Mouse (Mus musculus) effector memory CD4-positive, alpha-beta T cell, adult 7 months (primary cell): ENCODE measurements around the gene Olfr670. TPM values are rescaled to one million over a fixed set of nuclear protein-coding genes. Genes with fewer than 3 reads are reported as not detected.

Experiments
- polyA plus RNA-seq: library from polyadenylated mRNA; unstranded; fragments of 100-300 nt; shearing (Covaris generic); gene quantifications from one replicate; pipeline ENCODE4 v1.2.1, GENCODE M21; 2017

Olfr670 gene
- not detected for polyA plus RNA-seq

DNA sequence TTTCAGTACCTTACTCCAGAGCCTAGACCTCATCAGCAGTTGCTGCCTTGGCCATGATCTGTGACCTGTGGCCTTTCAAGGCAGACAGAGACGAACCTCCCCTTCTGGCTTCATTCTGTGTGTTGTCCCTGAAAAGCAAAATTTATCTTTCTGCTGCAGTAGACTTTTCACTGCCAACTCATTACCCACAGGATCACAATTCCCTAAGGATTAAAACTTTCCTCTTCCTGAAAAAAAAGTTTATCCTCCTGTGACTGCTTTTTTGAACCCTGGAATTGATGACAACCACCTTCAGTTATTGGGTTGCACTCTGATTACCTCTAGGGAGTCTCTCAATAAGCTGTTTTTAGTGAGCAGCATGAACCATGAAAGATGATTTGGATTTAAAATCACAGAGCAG, at the start of gene Olfr670:
TSS of gene Olfr670 (minus strand) at position 101 of the 400 bp plus-strand sequence.

DNA sequence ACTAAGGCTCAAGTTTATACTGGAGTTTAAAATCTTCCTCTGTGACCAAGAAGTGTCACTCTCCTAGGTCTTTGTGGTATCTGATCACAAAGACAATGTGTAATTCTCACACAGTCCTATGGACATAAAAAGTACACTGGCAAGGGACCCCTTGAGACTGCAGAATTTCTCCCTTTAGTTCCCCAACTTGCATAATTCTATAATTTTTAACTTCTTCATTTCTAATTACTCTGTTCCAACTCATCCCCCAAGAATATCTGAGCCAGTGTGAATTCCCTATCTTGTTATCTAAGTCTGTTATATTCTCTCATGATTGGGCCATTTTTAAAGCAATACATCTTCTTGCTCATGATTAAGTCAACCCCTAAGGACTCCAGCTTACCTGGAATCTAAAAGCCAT, 39.5 kb upstream of the Olfr670 start, which contains the start of gene Olfr672:
TSS of gene Olfr672 (minus strand) at position 101 of the 400 bp plus-strand sequence.

DNA sequence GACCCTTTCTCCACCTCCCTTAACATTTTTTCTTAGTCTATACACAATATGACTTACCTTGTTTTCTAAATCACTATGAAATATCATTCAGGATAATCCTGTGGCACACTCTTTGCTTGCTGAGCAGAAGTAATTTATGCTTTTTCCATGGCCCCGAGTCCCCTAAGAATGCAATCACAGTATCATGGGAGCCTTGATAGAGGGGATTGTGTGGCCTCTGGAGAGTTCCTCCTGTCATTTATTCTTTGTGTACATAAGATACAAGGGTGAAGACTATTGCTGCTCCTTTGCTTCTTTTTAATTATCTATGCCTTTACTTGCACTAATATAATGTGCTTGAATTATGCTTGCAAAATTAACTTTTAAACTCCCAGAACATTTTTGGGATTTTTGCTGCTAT, 16.6 kb upstream of the Olfr670 start, which contains the start of gene Olfr671:
TSS of gene Olfr671 (minus strand) at position 101 of the 400 bp plus-strand sequence.

DNA sequence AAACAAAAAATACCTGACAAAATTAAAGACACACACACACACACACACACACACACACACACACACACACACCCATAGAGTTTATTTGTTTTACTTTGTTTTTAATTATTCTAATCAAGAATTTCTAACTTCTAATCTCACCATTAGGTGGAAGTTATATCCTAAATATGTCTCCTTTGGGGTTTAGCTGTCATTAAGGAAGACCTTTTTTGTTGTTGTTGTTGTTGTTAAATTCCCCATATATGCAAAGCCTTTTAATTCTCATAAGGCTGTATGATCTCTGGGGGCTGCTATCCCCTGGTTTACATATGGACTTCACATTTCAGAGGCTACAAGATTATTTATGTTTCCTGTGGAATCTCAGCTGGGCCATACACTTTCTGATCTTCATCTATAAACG, 28.5 kb downstream of the Olfr670 start, which contains the start of gene Olfr669:
TSS of gene Olfr669 (plus strand) at position 301 of the 400 bp plus-strand sequence.

DNA sequence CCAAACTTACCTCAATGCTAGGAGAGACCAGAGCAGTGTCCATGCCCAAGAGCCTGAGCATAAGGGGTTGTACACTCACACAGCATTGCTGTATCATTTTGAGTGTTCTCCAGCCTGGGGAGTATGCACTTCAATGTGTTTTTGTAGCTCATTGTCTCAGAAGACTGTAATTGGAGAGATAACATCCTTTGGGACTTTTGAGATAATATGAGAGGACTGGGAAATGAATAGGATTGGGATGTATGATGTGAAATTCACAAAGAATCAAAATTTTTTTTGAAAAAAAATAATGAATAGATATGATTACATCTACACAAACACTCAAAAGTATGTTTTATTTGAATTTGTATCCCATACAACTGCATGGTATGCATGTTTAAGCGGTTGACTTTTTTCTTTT, 34.5 kb downstream of the Olfr670 start, which contains the start of gene Olfr668:
TSS of gene Olfr668 (minus strand) at position 101 of the 400 bp plus-strand sequence.

DNA sequence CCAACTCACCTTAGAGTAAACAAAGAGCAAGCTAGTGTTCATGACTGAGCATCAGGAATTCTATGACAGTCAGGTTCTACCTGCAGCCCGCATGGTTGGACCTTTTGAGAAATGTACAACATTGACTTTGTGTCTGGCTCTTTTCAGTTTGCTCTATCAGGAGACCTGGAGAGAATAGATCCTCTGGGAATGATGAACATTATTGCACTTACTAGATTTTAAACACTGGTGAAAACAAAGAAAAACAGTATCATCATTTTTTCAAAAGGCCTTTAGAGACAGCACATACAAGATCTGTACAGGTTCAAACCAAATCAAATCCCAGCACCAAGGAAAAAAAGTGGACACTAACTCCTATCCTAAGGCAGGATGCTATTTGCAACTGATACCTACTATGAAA, 41.0 kb downstream of the Olfr670 start, which contains the start of gene Olfr667:
TSS of gene Olfr667 (minus strand) at position 101 of the 400 bp plus-strand sequence.

Other genes with a start within 250 kb of the Olfr670 start
- gene Usp17le, start 185.2 kb downstream of the Olfr670 start, polyA plus RNA-seq, result not detected
- not detected for gene Usp17lb, start 120.0 kb downstream of the Olfr670 start, polyA plus RNA-seq
- not detected for gene Usp17la, start 105.6 kb downstream of the Olfr670 start, polyA plus RNA-seq
- gene Olfr665, start 84.6 kb downstream of the Olfr670 start, polyA plus RNA-seq, result not detected
- gene Olfr666, start 66.7 kb downstream of the Olfr670 start, polyA plus RNA-seq, result not detected
- gene Olfr667, start 41.1 kb downstream of the Olfr670 start, polyA plus RNA-seq, result not detected
- gene Olfr668, start 34.6 kb downstream of the Olfr670 start, polyA plus RNA-seq, result not detected
- not detected for gene Olfr669, start 28.4 kb downstream of the Olfr670 start, polyA plus RNA-seq
- gene Olfr671, start 16.5 kb upstream of the Olfr670 start, polyA plus RNA-seq, result 0.34 TPM
- gene Olfr672, start 39.4 kb upstream of the Olfr670 start, polyA plus RNA-seq, result not detected
- not detected for gene Olfr675, start 65.8 kb upstream of the Olfr670 start, polyA plus RNA-seq
- gene Olfr676, start 70.1 kb upstream of the Olfr670 start, polyA plus RNA-seq, result not detected
- gene Olfr677, start 88.8 kb upstream of the Olfr670 start, polyA plus RNA-seq, result not detected
- not detected for gene Olfr678, start 101.9 kb upstream of the Olfr670 start, polyA plus RNA-seq
- not detected for gene Olfr679, start 118.6 kb upstream of the Olfr670 start, polyA plus RNA-seq
- not detected for gene Olfr680-ps1, start 130.2 kb upstream of the Olfr670 start, polyA plus RNA-seq
- gene Olfr681, start 154.2 kb upstream of the Olfr670 start, polyA plus RNA-seq, result not detected
- not detected for gene Olfr683, start 184.4 kb upstream of the Olfr670 start, polyA plus RNA-seq
- 0.12 TPM for gene Olfr684, start 201.0 kb upstream of the Olfr670 start, polyA plus RNA-seq
- not detected for gene Olfr685, start 223.4 kb upstream of the Olfr670 start, polyA plus RNA-seq
- gene Olfr686, start 244.9 kb upstream of the Olfr670 start, polyA plus RNA-seq, result not detected